Mouse (Mus musculus) MEL (cell line): ENCODE results near the gene Efna3. TPM values are rescaled to one million over a fixed set of nuclear protein-coding genes. Genes with fewer than 3 reads are reported as not detected.

ENCODE experiments used
- DNase-seq: peaks from one replicate; pipeline ENCODE4 v3.0.0; 2011; ENCODE audit warnings: low read depth, low spot score
- H3K27ac ChIP-seq: 2 replicates; pipeline ENCODE4 v1.5.1; 2012; ENCODE audit warnings: low read depth, mild to moderate bottlenecking, control low read depth, low read length, moderate library complexity; ENCODE audit not compliant: control insufficient read depth
- H3K27me3 ChIP-seq, 2 experiments: fragments of 150-350 bp in 1 of 2; sonication (generic) in 1 of 2; 2 replicates each; pipeline ENCODE4 v1.6.1; 2012; ENCODE audit warnings: low read length in 2 of 2, mild to moderate bottlenecking in 2 of 2, improper control_type of control experiment in 1 of 2, moderate library complexity in 1 of 2; ENCODE audit not compliant: insufficient read depth in 2 of 2, control insufficient read depth in 1 of 2
- H3K36me3 ChIP-seq, 2 experiments: 2 replicates each; pipeline ENCODE4 v1.6.1; 2012 to 2014; ENCODE audit warnings: low read length in 2 of 2, improper control_type of control experiment in 1 of 2, inconsistent platforms in 1 of 2, mild to moderate bottlenecking in 1 of 2; ENCODE audit not compliant: insufficient read depth in 2 of 2, control insufficient read depth in 1 of 2
- H3K4me1 ChIP-seq, 2 experiments: fragments of 150-350 bp in 1 of 2; sonication (generic) in 1 of 2; 2 replicates each; pipeline ENCODE4 v1.6.1; 2012; ENCODE audit warnings: low read length in 2 of 2, improper control_type of control experiment in 1 of 2, mild to moderate bottlenecking in 1 of 2; ENCODE audit not compliant: insufficient read depth in 2 of 2, control insufficient read depth in 1 of 2
- H3K4me3 ChIP-seq, 2 experiments: fragments of 150-350 bp in 1 of 2; sonication (generic) in 1 of 2; 2 replicates each; pipeline ENCODE4 v1.5.1; 2012; ENCODE audit warnings: low read depth in 2 of 2, low read length in 2 of 2, mild to moderate bottlenecking in 2 of 2, moderate library complexity in 2 of 2, control low read depth in 1 of 2, improper control_type of control experiment in 1 of 2; ENCODE audit not compliant: control insufficient read depth in 1 of 2, insufficient read depth in 1 of 2
- H3K79me2 ChIP-seq: 2 replicates; pipeline ENCODE4 v1.6.1; 2012; ENCODE audit warnings: mild to moderate bottlenecking, low read length, moderate library complexity; ENCODE audit not compliant: control insufficient read depth, poor library complexity, insufficient read depth
- H3K9ac ChIP-seq: 2 replicates; pipeline ENCODE4 v1.6.1; 2012; ENCODE audit warnings: low read depth, mild to moderate bottlenecking, control low read depth, low read length, moderate library complexity; ENCODE audit not compliant: control insufficient read depth, poor library complexity, severe bottlenecking
- H3K9me3 ChIP-seq: fragments of 150-350 bp; sonication (generic); replicated peaks from 2 replicates; pipeline ENCODE4 v1.6.1; 2012; ENCODE audit warnings: mild to moderate bottlenecking, low read length, improper control_type of control experiment, moderate library complexity; ENCODE audit not compliant: insufficient read depth
- BHLHE40 ChIP-seq: IDR thresholded peaks from 2 replicates; pipeline ENCODE4 v1.6.1; 2012; ENCODE audit warnings: low read depth, mild to moderate bottlenecking, inconsistent platforms, low read length, improper control_type of control experiment, borderline replicate concordance
- CHD1 ChIP-seq: IDR thresholded peaks from 2 replicates; pipeline ENCODE4 v1.6.1; 2012; ENCODE audit warnings: low read depth, mild to moderate bottlenecking, inconsistent platforms, low read length, improper control_type of control experiment
- CHD2 ChIP-seq: IDR thresholded peaks from 2 replicates; pipeline ENCODE4 v1.6.1; 2011; ENCODE audit warnings: low read length, improper control_type of control experiment
- CTCF ChIP-seq, 3 experiments: IDR thresholded peaks in 2 of 3; conservative IDR thresholded peaks in 1 of 3; 2 replicates each; pipeline ENCODE4 v1.5.1; 2011 to 2012; ENCODE audit warnings: low read length in 3 of 3, low read depth in 2 of 3, mild to moderate bottlenecking in 2 of 3, improper control_type of control experiment in 1 of 3, inconsistent platforms in 1 of 3, mixed read lengths in 1 of 3, moderate library complexity in 1 of 3; ENCODE audit not compliant: control insufficient read depth in 1 of 3, insufficient read depth in 1 of 3, poor library complexity in 1 of 3, severe bottlenecking in 1 of 3
- ELF1 ChIP-seq: IDR thresholded peaks from 2 replicates; pipeline ENCODE4 v1.6.1; 2014; ENCODE audit warnings: low read depth, mild to moderate bottlenecking, inconsistent platforms, low read length, improper control_type of control experiment, moderate library complexity
- EP300 ChIP-seq, 2 experiments: IDR thresholded peaks; 2 replicates each; pipeline ENCODE4 v1.6.1; 2011; ENCODE audit warnings: improper control_type of control experiment in 2 of 2, low read length in 2 of 2, low read depth in 1 of 2, mild to moderate bottlenecking in 1 of 2
- ETS1 ChIP-seq: IDR thresholded peaks from 2 replicates; pipeline ENCODE4 v1.6.1; 2012; ENCODE audit warnings: low read depth, mild to moderate bottlenecking, inconsistent platforms, low read length, improper control_type of control experiment, moderate library complexity
- HCFC1 ChIP-seq: IDR thresholded peaks from 2 replicates; pipeline ENCODE4 v1.6.1; 2012; ENCODE audit warnings: low read depth, mild to moderate bottlenecking, inconsistent platforms, low read length, improper control_type of control experiment, moderate library complexity
- JUND ChIP-seq: IDR thresholded peaks from 2 replicates; pipeline ENCODE4 v1.6.1; 2011; ENCODE audit warnings: low read depth, mild to moderate bottlenecking, improper control_type of control experiment, low read length
- KAT2A ChIP-seq: conservative IDR thresholded peaks from 2 replicates; pipeline ENCODE4 v1.6.1; 2012; ENCODE audit warnings: low read depth, low read length, improper control_type of control experiment, inconsistent platforms
- MAFK ChIP-seq: IDR thresholded peaks from 2 replicates; pipeline ENCODE4 v1.6.1; 2011; ENCODE audit warnings: low read depth, mild to moderate bottlenecking, low read length, improper control_type of control experiment, borderline replicate concordance
- MAX ChIP-seq: IDR thresholded peaks from 2 replicates; pipeline ENCODE4 v1.6.1; 2011; ENCODE audit warnings: low read length, improper control_type of control experiment
- MAZ ChIP-seq: IDR thresholded peaks from 2 replicates; pipeline ENCODE4 v1.6.1; 2012; ENCODE audit warnings: low read depth, mild to moderate bottlenecking, inconsistent platforms, low read length, improper control_type of control experiment
- MEF2A ChIP-seq: IDR thresholded peaks from 2 replicates; pipeline ENCODE4 v1.6.1; 2014; ENCODE audit warnings: low read depth, mild to moderate bottlenecking, inconsistent platforms, low read length, improper control_type of control experiment; ENCODE audit not compliant: poor library complexity, insufficient replicate concordance, severe bottlenecking; ENCODE audit errors: extremely low read depth
- MXI1 ChIP-seq: IDR thresholded peaks from 2 replicates; pipeline ENCODE4 v1.6.1; 2011; ENCODE audit warnings: mild to moderate bottlenecking, low read depth, low read length, improper control_type of control experiment
- MYC ChIP-seq: IDR thresholded peaks from 2 replicates; pipeline ENCODE4 v1.6.1; 2011; ENCODE audit warnings: low read depth, mild to moderate bottlenecking, low read length, improper control_type of control experiment, moderate library complexity
- POLR2AphosphoS5 ChIP-seq: IDR thresholded peaks from 2 replicates; pipeline ENCODE4 v1.6.1; 2012; ENCODE audit warnings: low read depth, borderline replicate concordance, mild to moderate bottlenecking, inconsistent platforms, low read length, moderate library complexity, mixed read lengths
- TAL1 ChIP-seq: IDR thresholded peaks from 2 replicates; pipeline ENCODE4 v1.6.1; 2012; ENCODE audit warnings: mild to moderate bottlenecking, inconsistent platforms, low read length, moderate library complexity, mixed read lengths
- TBP ChIP-seq: IDR thresholded peaks from 2 replicates; pipeline ENCODE4 v1.8.0; 2011; ENCODE audit warnings: low read depth, low read length, improper control_type of control experiment
- USF1 ChIP-seq: IDR thresholded peaks from 2 replicates; pipeline ENCODE4 v1.6.1; 2014; ENCODE audit warnings: low read depth, mild to moderate bottlenecking, inconsistent platforms, low read length, improper control_type of control experiment, moderate library complexity
- ZC3H11A ChIP-seq: IDR thresholded peaks from 2 replicates; pipeline ENCODE4 v1.6.1; 2012; ENCODE audit warnings: low read depth, mild to moderate bottlenecking, inconsistent platforms, low read length, improper control_type of control experiment
- ZKSCAN1 ChIP-seq: IDR thresholded peaks from 2 replicates; pipeline ENCODE4 v1.6.1; 2012; ENCODE audit warnings: low read depth, mild to moderate bottlenecking, inconsistent platforms, low read length, improper control_type of control experiment, moderate library complexity
- ZNF384 ChIP-seq: IDR thresholded peaks from 2 replicates; pipeline ENCODE4 v1.6.1; 2012; ENCODE audit warnings: low read depth, mild to moderate bottlenecking, inconsistent platforms, low read length, improper control_type of control experiment
- polyA plus RNA-seq, 2 experiments: library from polyadenylated mRNA; stranded (reverse) in 1 of 2; unstranded in 1 of 2; fragments of >175 nt in 1 of 2; fragments of >200 nt in 1 of 2; gene quantifications; 2 replicates each; pipeline versions ENCODE4 v1.2.1 to v1.2.4; 2012; ENCODE audit warnings: low replicate concordance in 2 of 2, low read depth in 1 of 2; ENCODE audit not compliant: insufficient read length in 2 of 2, insufficient read depth in 1 of 2, missing spikeins in 1 of 2
- total RNA-seq: library from RNA; depleted of rRNA; stranded (reverse); fragments of 300-350 nt; gene quantifications from 2 replicates; pipeline ENCODE4 v1.2.3, GENCODE M21; 2012

Gene Efna3
- total and polyA plus RNA-seq, 3 experiments: 0.54 to 1.2 TPM; not detected in 1

GRCm38 (mm10) chr3:89284261-89284660 lies 38.5 kb downstream of the Efna3 start:
- Histone ChIP-seq H3K27ac (no peak overlapping the region), H3K27me3 (peaks cover 19 to 30% of the 10 kb centered on the region in 2 experiments), H3K4me3 (no peak overlapping the region), H3K9ac (no peak overlapping the region), H3K9me3 (no peaks in the 10 kb centered on the region), H3K36me3 (no peaks in the 10 kb centered on the region), H3K79me2 (no peaks in the 10 kb centered on the region), H3K4me1 (0 out of 4 replicates have a peak, but pooled peaks cover 0 to 6% of the 10 kb centered on the region in 2 experiments)
- DNase-seq: no peak
- TF ChIP-seq CHD1 (no peak), TAL1 (no peak), BHLHE40 (no peak)

DNA sequence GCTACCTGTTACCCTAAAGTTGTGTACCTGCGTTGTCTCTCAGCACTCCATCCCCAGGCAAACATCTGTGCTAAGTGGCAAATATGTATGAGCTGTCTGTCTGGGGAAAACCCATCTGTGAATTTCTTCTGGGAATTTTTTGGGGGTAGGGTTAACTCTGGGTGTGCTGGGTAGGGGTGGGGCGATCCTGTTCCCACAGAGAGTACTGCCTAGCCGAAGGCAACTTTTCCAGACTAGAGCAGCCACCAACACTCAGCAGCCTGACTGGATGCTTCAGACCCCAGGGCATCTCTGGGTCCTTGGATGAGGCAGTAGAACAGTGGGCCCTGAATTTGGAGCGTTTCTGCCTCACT lies 40.5 kb downstream of the Efna3 start:
- no peak for TF ChIP-seq CHD2
- no peak for TF ChIP-seq ZKSCAN1
- TF ChIP-seq ELF1: no peak
- TF ChIP-seq TBP: no peak
- no peak for TF ChIP-seq MAFK
- no peak for TF ChIP-seq TAL1

DNA sequence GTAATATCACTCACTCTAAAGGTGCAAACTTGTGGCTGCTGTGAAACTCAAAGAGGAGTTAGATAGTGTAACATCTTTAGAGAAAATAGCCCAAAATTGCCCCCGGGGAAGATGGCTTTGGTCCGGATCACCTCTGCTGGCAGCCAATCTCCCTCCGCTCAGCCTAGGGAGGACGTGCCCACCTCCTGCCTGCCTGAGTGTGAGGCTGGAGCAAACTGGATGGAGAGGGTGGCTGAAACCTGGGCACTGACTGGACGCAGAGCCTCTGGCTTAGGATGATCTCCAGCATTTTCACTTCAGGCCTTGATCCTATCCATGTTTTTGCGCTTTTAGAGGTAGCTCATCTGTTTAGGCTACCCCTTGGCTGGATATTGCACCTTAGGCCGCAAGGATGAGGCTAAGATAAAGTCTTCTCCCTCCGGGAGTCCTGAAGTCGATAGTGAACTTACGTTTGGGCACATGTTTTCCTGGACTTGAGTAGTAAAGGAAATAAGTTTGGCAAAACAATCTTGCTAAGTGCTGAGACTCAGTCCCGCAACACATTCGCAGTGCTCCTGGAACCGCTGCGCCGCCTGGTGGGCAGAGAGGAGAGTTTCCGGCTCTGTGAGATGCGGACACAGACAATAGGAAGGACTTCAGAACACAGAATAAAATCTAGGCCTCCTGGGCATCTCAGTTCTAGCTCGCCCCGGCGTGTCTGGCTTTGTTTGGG lies 41.0 kb downstream of the Efna3 start:
- no peaks in the 10 kb centered on the region for H3K36me3 ChIP-seq
- no peaks in the 10 kb centered on the region for H3K79me2 ChIP-seq
- DNase-seq: peak; percentile 87
- H3K9ac ChIP-seq: no peak overlapping the region
- no peaks in the 10 kb centered on the region for H3K9me3 ChIP-seq
- H3K27ac ChIP-seq: no peak overlapping the region
- 0 out of 4 replicates have a peak, but pooled peaks cover 0 to 6% of the 10 kb centered on the region in 2 experiments for H3K4me1 ChIP-seq
- peaks cover 31 to 39% of the 10 kb centered on the region in 2 experiments for H3K27me3 ChIP-seq
- H3K4me3 ChIP-seq: no peak overlapping the region
- TF ChIP-seq MAZ (peak; percentile 71; the same call in 1 of the 2 replicates), MAX (no peak), CHD1 (no peak), ZKSCAN1 (no peak), ZC3H11A (peak; percentile 91), USF1 (0 out of 2 replicates have a peak, but pooled peaks have one; percentile 11), MYC (0 out of 2 replicates have a peak, but pooled peaks have one; percentile 40), ELF1 (peak; percentile 67), KAT2A (no peak), ETS1 (no peak), CTCF (IDR thresholded peaks at IDR 0.05 in 2 of 3, conservative IDR thresholded peaks at IDR 0.05 in 1 of 3; ENCODE audit: control insufficient read depth in 1 of 3, insufficient read depth in 1 of 3, low read depth in 2 of 3, low read length in 3 of 3, poor library complexity in 1 of 3, severe bottlenecking in 1 of 3) (peak; percentile 99), POLR2AphosphoS5 (no peak), TAL1 (no peak), ZNF384 (peak; percentile 28; the same call in 1 of the 2 replicates), BHLHE40 (peak; percentile 45; the same call in 1 of the 2 replicates), MXI1 (peak; percentile 63), JUND (0 out of 2 replicates have a peak, but pooled peaks have one; percentile 58), EP300 (IDR thresholded peaks at IDR 0.05; ENCODE audit: low read depth in 1 of 2, low read length in 2 of 2) (no peak), MEF2A (no peak), HCFC1 (0 out of 2 replicates have a peak, but pooled peaks have one; percentile 52)

More for the DNA sequence above, 40.5 kb downstream of the Efna3 start:
- Histone ChIP-seq H3K9me3 (no peaks in the 10 kb centered on the region), H3K36me3 (no peaks in the 10 kb centered on the region), H3K27ac (no peak overlapping the region), H3K79me2 (no peaks in the 10 kb centered on the region), H3K9ac (no peak overlapping the region), H3K27me3 (peaks cover 31 to 41% of the 10 kb centered on the region in 2 experiments), H3K4me3 (no peak overlapping the region), H3K4me1 (0 out of 4 replicates have a peak, but pooled peaks cover 0 to 6% of the 10 kb centered on the region in 2 experiments)
- no peak for DNase-seq
